Mouse (Mus musculus) embryonic fibroblast, embryonic 13.5 days (primary cell): ENCODE data around the gene Eno4.

Source experiments
- CTCF ChIP-seq: IDR thresholded peaks from 2 replicates; pipeline ENCODE4 v1.5.1; 2011; ENCODE audit warnings: mild to moderate bottlenecking, control low read depth, low read length, moderate library complexity, borderline replicate concordance; ENCODE audit not compliant: insufficient read depth
- POLR2A ChIP-seq: IDR thresholded peaks from 2 replicates; pipeline ENCODE4 v1.6.1; 2011; ENCODE audit warnings: low read depth, mild to moderate bottlenecking, control low read depth, low read length, moderate library complexity

DNA sequence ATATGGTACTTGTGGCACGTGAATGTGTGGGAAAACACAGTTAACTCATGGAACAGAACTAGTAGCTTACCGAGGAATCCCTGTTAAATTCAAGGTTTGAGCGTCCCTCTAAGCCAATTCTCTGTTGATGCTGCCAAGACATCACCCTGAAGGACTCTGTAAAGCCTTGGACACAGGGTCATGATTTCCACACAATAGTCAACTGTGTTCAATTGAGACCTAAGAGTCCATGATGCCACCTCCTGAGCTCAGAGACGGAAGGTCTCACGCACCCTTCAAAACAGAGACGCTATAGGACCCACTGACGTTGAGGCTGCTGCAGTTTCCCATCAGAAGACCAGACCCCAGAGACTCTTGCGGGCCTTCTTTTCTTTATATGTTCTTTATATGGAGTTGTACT, 30.9 kb downstream of the Eno4 start:
- TF ChIP-seq POLR2A: no peak
- TF ChIP-seq CTCF: no peak
